Mouse (Mus musculus) inflammation-experienced regulatory T-cells, adult 6 months (primary cell): ENCODE results near the gene Ndufb4. TPM values are rescaled to one million over a fixed set of nuclear protein-coding genes. Genes with fewer than 3 reads are reported as not detected.
"Not testable (repeated sequence)": the region's sequence is repeated elsewhere in the genome, so short reads cannot be mapped to it uniquely, and the experiment has no call there.

Experiments
- ATAC-seq: one replicate; pipeline ENCODE4 v1.8.0; 2017
- polyA plus RNA-seq, 3 experiments: library from polyadenylated mRNA; unstranded; fragments of 100-300 nt; shearing (Covaris generic); gene quantifications; one replicate each; pipeline ENCODE4 v1.2.1; 2017

The Ndufb4 gene
- polyA plus RNA-seq: 10 to 100 TPM; 51.4 to 58.7 (median 54.5) TPM

GRCm38 (mm10) chr16:37653731-37654657 is at the start of gene Ndufb4:
Ndufb4 (minus strand) TSS chr16:37654453.
- peak; percentile 94 for ATAC-seq

DNA sequence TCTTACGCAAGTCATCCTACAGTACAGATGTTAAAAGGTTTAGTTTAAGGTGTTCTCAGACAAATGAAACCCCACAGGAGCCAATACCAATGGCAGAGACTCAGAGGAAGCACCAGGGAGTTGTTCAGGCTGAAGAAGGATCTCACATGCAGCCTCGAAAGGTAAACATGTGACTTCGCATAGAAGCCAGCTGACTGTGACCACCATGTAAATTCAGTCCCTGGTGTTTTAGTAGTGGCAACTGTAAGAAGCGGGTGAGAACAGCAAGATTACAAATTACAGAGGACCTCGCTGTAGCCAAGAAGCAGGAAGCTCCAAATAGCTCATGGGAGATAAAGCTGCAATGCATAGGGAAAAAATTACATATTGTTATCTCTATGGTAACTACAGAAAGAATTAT is 49.6 kb upstream of the Ndufb4 start:
- no peak for ATAC-seq

- ATAC-seq: not testable (repeated sequence)
Observed at GRCm38 (mm10) chr16:37700071-37700470, 45.8 kb upstream of the Ndufb4 start.

GRCm38 (mm10) chr16:37698767-37699166 is 44.5 kb upstream of the Ndufb4 start:
- ATAC-seq: no peak

- ATAC-seq: no peak
Observed at GRCm38 (mm10) chr16:37697271-37697670, 43.0 kb upstream of the Ndufb4 start.

GRCm38 (mm10) chr16:37690932-37691730 is 36.9 kb upstream of the Ndufb4 start:
- no peak for ATAC-seq

DNA sequence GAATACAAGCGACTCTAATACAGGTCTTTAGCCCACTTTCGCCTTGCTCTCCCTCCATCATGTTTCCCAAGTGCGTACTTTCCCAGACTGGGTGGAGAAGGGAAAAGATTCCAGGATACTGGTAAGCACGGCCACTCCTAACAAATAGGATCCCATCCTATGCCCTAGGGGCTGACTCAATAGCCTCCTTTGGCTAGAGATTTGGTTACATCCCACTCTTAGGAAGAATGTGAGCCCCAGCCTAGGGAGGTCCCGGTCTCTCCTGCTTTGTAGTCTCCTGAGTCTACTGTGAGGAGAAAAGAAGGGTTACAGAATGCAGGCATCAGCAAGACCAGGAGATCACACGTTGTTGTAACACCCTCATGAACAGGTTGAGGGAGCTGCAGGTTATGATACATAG is 36.2 kb upstream of the Ndufb4 start:
- no peak for ATAC-seq

- no peak for ATAC-seq
Observed at GRCm38 (mm10) chr16:37689934-37690333, 35.7 kb upstream of the Ndufb4 start.

- ATAC-seq: no peak
Observed at GRCm38 (mm10) chr16:37689251-37689926, 35.1 kb upstream of the Ndufb4 start.

DNA sequence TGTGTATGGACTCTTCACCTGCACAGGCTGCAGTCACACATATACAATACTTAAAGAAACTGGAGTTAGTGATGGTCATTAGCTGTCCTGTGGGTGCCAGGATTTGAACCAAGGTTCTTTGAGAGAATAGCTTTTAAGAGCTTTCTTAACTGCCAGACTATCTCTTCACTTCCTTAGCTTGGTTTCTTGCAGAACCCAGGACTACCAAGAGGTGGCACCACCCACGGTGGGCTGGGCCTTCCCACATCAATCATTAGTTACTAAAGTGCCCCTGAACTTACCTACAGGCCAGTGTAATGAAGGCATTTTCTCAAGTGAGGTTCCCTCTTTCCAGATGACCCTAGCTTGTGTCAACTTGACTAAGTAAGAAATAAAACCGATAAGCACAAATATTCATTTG is 33.9 kb upstream of the Ndufb4 start:
- ATAC-seq: no peak

DNA sequence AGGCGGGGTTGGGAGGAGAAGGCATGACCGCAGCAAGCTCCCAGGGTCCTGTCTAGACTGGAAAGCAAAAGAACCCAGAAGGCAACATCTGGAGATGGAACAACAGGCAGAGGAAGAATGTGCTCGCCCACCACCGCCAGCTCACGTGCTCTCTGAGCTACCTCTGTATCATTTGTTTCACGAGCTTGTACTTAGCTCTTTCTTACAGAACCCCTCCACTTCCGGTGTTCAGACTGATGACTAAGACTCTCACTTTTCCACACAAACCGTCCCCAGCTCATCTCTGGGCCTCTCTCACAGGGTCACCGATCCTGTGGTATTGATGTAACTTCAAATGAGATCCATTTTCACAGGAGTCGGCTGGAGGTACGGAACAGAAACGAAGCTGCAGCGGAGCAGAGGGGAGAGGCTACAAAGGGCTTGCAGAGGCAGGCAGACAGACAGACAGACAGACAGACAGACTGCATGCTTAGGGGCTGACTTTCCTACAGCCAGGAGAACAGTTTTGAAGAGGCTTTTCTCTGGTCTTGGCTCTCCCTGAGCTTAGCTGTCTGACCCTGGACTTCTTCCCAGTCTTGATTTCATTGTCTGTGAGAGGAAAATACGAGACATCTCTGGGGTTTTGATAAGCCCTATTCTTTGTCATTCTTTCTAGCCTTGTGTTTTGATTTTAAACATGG is 33.2 kb upstream of the Ndufb4 start:
- ATAC-seq: no peak

DNA sequence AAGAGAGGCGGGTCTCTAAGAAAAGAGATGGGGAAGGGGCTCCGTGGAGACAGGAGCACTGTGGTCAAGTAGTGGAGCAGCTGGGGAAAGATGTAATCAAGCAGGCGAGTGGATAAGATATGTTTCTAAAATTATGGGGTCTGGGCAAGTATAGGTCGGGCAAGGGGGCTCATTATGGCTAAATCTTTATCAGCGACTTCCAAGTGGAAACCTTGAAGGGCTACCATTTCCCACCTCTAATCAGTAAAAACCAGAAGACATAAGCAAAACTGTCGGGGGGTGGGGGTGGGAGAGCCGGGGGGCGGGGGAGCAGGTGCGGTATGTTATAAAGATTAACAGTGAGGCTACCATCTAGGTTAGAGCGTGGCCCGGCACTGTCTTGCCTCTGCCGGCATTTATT is 32.6 kb upstream of the Ndufb4 start:
- ATAC-seq: no peak

DNA sequence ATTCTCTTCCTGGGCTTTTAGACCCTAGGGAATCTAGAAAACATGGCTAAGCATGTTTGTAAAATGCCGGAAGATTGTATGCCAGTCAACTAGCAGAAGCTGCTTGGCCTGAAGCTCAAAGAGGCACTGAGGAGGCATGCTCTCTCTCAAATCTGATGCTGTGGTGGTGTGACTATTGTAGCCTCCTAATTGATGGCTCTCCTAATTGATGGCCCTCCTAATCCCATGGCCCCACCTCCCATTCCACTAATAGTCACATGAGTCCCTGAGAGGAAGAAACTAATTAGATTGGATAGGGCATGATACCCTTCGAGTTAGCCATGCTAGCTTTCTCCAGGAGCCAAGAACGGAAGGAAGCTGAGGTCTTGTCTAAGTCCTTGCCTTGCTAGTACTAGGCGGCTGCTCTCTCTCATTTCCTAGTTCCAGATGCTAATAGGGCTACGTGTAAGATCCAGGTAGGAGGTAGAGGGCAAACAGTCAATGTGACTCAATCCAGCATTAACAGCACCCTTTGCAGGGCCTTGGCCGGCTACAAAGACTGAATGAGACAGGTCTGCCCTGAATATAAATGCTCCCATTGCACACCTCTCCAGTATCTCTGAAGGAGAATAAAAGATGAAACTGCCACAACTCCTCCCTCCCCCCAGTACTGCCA is 31.8 kb upstream of the Ndufb4 start:
- no peak for ATAC-seq

DNA sequence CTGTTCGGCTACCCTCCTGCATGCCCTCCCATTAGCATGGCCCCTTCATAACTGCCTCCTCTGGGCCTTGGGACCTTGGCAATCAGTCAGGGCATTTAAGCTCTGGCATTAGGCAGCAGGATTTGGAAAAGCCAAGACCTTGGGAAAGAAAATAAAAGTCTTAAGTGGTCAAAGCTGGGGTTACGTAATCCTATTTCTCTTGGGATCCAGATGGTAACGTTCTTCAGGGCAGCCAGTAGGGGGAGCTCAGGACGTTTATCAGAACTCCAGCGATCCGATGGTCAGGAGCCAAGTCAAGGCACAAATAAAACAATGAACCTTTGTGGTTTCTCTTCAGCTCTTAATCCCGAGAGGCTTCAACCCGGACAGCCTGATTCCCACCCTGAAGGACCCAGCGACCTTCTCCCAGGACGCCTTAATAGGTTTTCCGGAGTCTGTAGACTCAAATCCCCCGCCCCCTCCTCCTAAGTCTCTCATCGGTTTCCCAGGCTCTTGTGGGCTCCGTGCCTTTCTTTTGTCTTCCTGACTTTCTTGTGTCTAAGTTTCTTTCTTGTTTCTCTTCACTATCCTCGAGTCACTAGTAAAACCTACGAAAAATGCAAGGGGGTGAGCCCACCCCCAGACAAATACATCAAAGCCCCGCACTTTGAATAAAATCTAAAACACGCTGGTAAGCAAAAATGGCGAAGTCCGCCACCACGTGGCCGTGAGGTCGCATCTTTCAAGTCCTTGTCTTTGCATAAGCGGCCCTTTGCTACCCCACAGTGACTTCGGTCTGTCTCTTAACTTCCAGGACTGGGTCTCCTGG is 30.6 kb upstream of the Ndufb4 start:
- peak; percentile 73 for ATAC-seq

GRCm38 (mm10) chr16:37684259-37684633 is 30.0 kb upstream of the Ndufb4 start:
- no peak for ATAC-seq

GRCm38 (mm10) chr16:37683154-37684130 is 29.2 kb upstream of the Ndufb4 start:
- ATAC-seq: no peak

DNA sequence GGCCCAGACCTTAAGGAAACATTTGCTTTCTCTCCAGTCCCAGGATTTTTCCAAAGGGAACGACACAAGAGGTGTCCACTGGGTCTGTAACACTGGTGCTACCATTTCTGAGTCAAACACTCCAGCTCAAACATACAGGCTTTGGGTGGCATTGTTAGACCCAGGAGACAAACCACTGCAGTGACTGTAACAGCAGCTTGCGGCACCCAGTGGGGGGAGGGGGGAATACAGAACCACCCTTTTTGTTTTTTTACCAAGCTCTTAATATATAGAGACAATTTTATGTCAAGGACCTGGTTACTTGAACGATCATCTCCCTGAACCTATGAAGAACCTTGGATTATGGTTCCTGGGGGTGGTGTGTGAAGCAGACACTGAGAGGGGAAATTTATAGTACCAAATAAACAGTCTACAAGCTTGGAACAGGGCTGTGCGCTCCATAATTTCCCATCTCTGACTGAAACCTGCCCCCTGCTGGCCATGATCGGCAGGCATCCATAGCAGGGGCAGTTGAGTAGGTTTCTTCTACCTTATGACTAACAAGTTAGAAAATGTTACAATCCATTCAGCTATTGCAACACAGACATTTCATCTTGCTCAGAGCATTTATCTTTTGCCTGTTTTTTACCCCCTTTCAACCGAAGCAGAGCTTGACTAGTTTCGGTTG is 28.2 kb upstream of the Ndufb4 start:
- ATAC-seq: no peak

- ATAC-seq: no peak
Observed at GRCm38 (mm10) chr16:37680831-37681230, 26.6 kb upstream of the Ndufb4 start.

GRCm38 (mm10) chr16:37680216-37680615 is 26.0 kb upstream of the Ndufb4 start:
- no peak for ATAC-seq
